Mouse (Mus musculus) common myeloid progenitor, adult 5-6 weeks (primary cell): ENCODE measurements around the gene Ddo. TPM values are rescaled to one million over a fixed set of nuclear protein-coding genes. Genes with fewer than 3 reads are reported as not detected.

ENCODE experiments used
- ATAC-seq: replicated peaks from 2 replicates; pipeline ENCODE4 v1.8.0; 2016; ENCODE audit warnings: low read depth, mild to moderate bottlenecking, moderate TSS enrichment, inconsistent platforms; ENCODE audit not compliant: poor library complexity, severe bottlenecking
- total RNA-seq: library from RNA; stranded (forward); fragments of 200-1000, 187-1606 nt; gene quantifications from 2 replicates; pipeline ENCODE4 v1.2.3, GENCODE M21; 2017

The Ddo gene
- total RNA-seq, 1 experiment from 2014 or later = not detected

GRCm38 (mm10) chr10:40713829-40714228 lies 84.0 kb downstream of the Ddo start:
- ATAC-seq = no peak

GRCm38 (mm10) chr10:40715151-40715550 lies 85.3 kb downstream of the Ddo start:
- ATAC-seq = no peak

GRCm38 (mm10) chr10:40716296-40716695 lies 86.5 kb downstream of the Ddo start:
- no peak for ATAC-seq

GRCm38 (mm10) chr10:40716713-40717112 lies 86.9 kb downstream of the Ddo start:
- no peak for ATAC-seq

- ATAC-seq = no peak
Measured at GRCm38 (mm10) chr10:40718362-40718761, 88.6 kb downstream of the Ddo start.

- no peak for ATAC-seq
Measured at GRCm38 (mm10) chr10:40719062-40719461, 89.3 kb downstream of the Ddo start.

DNA sequence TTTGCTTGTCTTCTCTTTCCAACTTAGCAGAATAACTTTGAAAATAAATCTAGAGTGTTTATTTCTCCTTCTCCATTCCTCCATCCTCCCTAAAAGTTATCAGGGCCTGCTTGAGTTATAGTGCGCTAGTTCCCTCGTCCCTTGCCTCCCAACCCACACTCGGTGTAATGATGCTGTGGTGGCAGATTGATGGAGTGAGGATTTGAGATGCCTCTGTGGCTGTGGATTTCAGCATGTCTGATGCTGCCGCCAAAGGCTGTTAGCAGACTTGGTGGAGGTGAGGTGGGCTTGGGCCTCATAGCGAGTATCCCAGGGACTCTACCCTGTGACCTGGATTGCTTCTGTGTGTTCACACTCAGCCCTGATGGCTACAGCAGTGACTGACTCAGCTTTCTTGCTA lies 91.1 kb downstream of the Ddo start:
- no peak for ATAC-seq

GRCm38 (mm10) chr10:40724342-40724741 lies 94.5 kb downstream of the Ddo start:
- ATAC-seq = no peak

GRCm38 (mm10) chr10:40725066-40725465 lies 95.3 kb downstream of the Ddo start:
- no peak for ATAC-seq

DNA sequence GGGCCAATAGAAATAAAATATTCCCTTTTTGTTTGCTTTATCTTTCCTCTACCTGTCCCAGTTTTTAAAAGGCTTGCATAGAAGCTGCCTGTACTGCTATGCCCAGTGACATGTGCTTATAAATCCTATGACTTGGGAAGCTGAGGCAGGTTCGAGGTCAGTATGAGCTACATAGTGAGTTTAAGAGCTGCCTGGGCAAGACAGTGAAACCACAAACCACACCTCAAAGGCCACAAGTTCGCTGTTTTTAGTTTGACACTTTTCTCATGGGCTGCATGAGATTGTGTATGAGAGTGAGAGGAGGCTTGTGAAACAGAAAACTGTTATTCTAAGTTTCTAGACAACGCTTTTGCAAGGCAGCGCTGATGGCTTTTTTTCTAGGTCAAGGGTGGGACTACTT lies 95.7 kb downstream of the Ddo start:
- ATAC-seq = no peak

GRCm38 (mm10) chr10:40726288-40726902 lies 96.6 kb downstream of the Ddo start:
- 0 out of 2 replicates have a peak, but pooled peaks have one; percentile 32 for ATAC-seq

- ATAC-seq = no peak
Measured at GRCm38 (mm10) chr10:40726989-40727388, 97.2 kb downstream of the Ddo start.

DNA sequence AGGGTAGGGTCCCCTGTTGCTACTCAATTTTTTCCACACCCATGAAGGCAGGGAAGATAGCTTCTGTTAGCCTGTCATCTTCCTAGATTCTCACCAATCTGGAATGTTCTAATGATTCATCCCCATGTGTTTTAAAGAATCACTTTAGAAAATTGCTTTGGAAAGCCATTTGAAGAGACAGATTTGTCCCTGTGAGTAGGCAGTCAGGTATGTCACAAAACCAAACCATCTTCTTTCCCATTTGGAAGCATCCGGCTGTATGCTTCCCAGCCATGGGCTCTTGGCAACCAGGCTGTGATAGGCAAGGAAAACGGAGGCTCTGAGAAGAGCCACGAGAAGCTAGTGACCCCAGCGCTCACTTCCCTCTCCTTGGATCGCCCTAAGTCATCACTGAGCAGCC lies 100.4 kb downstream of the Ddo start:
- ATAC-seq = no peak

Other genes starting within 250 kb of the Ddo start
- gene Slc22a16, start 59.7 kb upstream of the Ddo start, total RNA-seq = not detected in 2 replicates
- gene Mettl24, start 53.3 kb downstream of the Ddo start, total RNA-seq = not detected in 2 replicates